Mouse (Mus musculus) retina, postnatal 1 day (tissue): ENCODE measurements around the gene Lrrc37a.
"Not testable (repeated sequence)": the region's sequence is repeated elsewhere in the genome, so short reads cannot be mapped to it uniquely, and the experiment has no call there.

Experiments
- DNase-seq: peaks from one replicate; pipeline ENCODE4 v3.0.0-alpha.2; 2012

The Lrrc37a gene

DNA sequence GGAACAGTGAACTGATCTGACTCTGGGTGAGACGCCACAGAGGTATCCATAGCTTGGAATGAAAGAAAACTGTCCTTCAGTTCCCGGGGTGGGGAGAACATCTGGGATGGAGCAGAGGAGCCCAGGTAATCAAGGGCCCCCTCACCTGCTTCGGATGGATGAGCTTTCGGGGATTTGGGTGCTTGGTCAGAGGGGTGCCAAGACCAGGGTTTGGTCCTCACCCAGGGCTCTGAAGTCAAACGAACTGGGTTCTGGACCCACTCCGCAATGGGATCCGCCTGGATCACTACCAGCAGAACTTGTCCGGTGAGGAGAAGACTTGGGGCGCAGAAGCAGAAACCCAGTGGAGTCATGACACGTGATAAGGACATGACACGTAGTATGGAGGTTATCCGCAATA is at the start of gene Lrrc37a:
Lrrc37a (minus strand) TSS at position 101 of the 400 bp plus-strand sequence.
- DNase-seq: no peak

- not testable (repeated sequence) for DNase-seq
These were observed 30.6 kb upstream of the Lrrc37a start for GRCm38 (mm10) chr11:103534973-103535372.

GRCm38 (mm10) chr11:103512111-103512510 is 7.7 kb upstream of the Lrrc37a start:
- no peak for DNase-seq

DNA sequence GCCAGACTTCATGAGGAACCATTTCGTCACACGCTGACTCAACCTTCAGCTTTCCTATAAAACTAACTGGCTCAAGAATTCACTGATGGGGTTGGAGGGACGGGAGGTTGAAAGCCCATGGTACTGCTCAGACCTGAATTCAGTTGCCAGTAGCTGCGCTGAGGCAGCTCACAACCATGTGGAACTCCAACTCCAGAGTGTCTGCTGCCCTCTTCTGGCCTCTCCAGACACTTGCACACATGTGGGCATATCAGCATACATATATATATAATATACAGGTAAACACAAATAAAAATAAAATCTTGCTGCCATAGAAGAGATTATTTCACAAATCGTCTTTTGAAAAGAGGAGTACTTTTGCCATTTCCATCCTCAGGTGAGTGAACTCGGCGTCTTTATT is 40.0 kb downstream of the Lrrc37a start:
- DNase-seq: peak; percentile 25

- DNase-seq: not testable (repeated sequence)
These were observed 53.3 kb downstream of the Lrrc37a start for GRCm38 (mm10) chr11:103451105-103451504.

DNA sequence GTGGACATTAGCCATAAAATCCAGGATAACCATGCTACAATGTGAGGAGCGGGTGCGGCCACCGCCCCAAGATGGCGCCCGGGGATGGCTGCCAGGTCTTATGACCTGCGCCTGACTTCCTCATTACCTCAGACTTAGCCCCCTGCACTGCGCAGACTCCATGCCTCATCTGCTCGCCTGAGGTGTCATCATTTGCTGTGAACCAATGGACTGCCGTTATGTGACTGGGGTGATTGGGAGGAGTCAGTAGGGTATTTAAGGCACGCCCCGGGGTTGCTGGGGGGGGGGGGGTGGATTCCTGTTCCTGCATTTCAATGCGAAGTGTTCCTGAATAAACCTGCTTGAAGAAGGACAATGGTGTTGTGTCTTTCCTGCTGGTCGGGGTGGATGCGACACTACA is 54.7 kb downstream of the Lrrc37a start:
- not testable (repeated sequence) for DNase-seq

DNA sequence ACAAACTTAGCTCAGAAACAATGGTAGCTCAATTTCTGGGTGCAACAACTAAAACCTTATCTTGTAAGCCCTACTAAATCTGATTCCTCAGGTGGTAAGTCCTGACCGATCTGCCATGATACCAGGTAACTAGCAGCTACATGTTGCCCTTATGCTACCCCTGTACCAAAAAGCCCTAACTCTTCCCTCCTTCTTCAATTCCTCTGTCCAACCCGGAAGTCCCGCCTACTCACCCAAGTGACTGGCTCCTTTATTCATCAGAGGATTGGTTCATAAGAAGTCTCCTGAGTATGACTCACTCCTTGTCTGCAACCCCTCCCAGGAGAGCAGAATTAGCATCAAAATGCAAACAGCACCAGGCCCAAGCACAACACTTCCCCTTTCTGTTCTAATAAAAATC is 60.7 kb downstream of the Lrrc37a start:
- DNase-seq: no peak

- no peak for DNase-seq
These were observed 68.1 kb downstream of the Lrrc37a start for GRCm38 (mm10) chr11:103436282-103436681.

GRCm38 (mm10) chr11:103425031-103425430 is 79.4 kb downstream of the Lrrc37a start:
- DNase-seq: no peak

- DNase-seq: no peak
These were observed 84.7 kb downstream of the Lrrc37a start for GRCm38 (mm10) chr11:103419667-103420066.

DNA sequence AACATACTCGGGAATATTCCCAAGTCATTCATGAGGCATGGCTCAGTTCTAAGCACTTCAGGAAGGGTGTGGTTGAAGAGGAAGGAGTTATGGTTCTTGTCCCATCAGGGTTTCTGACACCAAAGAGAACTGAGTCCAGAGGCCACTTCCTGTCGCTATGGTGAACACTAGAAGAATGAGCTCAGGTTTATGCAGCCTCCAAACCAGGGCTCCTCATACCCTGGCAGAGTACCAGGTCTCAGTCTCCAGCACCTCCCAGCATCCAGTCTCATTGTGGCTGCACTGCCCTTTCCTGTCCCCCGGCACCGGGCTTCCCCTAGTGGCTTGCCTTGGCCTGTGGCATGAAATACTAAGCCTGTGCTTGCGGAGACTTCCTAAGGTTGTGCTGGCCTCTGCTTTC is 85.2 kb downstream of the Lrrc37a start:
- DNase-seq: no peak

DNA sequence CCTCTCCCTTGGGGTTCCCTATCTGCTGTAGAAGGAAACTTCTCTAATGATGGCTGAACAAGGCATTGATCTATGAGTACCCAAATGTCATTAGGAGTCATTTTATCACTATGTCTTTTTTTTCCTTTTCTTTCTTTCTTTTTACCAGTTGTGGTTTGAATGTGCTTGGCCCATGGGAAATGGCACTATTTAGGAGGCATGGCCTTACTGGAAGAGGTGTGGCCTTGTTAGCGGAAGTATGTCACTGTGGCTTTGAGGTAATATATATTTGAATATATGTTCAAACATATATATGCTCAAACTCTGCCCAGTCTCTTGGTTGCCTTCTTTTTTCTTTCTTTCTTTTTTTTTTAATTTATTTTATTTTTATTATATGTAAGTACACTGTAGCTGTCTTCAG is 90.9 kb downstream of the Lrrc37a start:
- no peak for DNase-seq

DNA sequence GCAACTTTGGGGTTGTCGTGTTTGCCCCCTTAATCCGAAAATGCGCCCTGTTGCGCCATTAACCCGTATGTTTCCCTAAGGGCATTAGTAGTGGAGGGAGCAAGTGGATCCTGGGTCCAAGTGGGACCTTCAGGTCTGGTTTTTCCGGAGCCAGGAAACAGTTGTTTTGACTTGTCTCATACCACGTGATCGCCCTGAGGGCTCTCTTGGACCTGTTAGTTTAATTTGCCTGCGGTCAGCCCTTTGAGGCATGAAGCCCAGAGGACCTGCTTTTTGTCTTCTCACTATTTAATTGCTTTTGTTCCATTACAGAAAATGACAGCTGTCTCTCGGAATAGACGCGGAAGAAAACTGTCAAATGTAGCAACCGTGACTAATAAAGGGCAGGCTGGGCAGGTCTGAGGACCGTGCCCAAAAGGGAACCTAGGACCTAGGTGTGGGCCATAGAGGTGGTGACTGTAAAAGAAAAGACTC is 91.4 kb downstream of the Lrrc37a start:
- DNase-seq: no peak

DNA sequence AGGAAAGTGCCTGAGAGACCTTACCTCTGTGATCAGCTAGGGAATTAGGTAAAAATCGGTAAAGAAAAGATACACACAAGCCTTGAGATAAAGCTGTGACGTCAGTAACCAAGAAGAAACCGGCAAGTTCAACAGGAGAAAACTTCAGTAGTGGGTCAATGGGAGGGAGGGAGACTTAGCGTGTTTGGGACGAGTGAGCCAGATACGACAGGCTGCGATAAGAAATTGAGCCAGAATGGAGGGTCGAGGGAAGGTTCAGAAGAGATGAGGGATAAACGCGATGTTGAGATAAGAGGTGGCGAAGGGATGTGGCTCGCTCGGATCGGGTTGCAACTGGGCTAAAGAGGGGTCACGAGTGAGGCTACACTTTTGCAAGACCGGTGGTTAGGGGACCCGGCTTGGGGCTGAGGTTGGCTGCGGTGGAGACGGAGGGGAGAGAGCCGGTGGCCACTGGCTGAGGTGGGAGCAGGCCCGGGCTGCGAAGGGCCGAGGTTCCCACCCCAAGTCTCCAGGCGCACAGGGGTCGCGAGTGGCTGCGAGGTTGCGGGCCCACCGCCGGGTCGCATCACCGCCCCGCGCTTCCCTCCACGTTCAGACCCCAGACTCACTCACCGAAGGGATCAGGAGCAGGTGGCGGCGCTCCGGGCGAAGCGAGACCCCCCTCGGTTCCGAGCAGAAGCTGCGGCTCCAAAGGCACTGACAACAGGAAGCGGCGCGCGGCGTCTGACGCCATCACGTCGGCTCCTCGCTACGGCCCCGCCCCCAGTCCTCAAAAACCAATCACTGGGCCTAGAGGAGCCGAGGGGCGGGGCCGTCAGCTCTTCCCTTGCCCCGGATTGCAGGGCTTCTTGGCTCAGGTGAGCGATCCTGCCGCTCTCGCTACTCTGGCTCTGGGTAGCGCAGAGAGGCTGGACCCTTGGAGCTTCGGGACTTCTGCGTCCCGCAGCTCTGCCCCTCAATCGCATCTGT is 92.1 kb downstream of the Lrrc37a start, which contains the start of gene Plekhm1:
Plekhm1 (minus strand) TSS at position 707 of the 969 bp plus-strand sequence.
- peak; percentile 96 for DNase-seq

GRCm38 (mm10) chr11:103411301-103411700 is 93.1 kb downstream of the Lrrc37a start:
- DNase-seq: no peak

GRCm38 (mm10) chr11:103408880-103409279 is 95.5 kb downstream of the Lrrc37a start:
- DNase-seq: no peak

DNA sequence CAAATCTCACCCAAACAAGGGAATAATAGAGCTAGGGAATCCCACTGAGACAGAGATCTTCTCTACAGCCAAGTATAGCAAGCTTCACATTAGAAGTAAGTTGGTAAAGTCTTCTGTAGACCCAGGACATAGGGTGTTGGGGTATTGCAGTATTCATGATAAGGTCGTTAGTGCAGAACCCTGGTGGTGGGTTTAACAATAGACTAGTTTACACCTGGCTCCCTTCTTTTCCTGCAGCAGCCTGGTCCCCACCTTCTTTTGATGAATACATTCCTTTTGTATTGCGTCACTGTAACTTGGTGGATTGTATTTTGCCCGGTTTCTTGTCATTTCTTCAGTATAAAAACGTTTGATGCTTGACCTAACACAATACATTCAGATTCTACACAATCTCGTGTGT is 97.3 kb downstream of the Lrrc37a start:
- DNase-seq: not testable (repeated sequence)

DNA sequence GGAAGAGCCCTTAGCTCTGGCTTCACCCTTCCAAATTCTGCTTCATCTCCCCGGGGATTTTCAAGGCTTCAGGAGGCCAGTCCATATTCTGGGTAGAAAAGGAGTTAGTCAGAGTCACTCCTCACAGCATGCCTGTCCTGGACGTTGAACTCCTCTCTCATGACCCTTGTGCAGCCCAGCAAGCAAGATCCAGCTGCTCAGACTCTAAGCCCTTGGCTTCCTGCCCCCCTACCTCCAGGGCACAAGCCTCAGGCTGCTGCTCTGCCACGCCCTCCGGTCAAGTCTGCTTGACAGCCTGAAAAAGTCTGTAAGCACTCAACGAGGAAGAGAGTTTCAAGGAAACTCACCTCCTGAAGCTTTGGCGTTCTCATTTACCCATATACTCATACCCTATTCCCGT is 97.8 kb downstream of the Lrrc37a start:
- DNase-seq: no peak

GRCm38 (mm10) chr11:103405814-103406213 is 98.6 kb downstream of the Lrrc37a start:
- no peak for DNase-seq

DNA sequence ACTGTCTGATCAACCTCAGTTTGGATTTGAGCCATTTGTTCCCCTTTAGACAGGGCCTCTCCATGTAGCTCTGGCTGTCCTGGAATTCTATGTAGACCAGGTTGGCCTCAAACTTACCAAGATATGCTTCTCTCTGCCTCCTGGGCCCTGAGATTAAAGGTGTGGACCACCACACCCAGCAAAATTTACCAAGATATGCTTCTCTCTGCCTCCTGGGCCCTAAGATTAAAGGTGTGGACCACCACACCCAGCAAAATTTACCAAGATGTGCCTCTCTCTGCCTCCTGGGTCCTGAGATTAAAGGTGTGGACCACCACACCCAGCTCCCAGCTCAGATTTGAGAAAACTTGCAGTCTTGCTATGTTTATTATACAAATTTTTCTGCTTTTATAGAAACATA is 99.8 kb downstream of the Lrrc37a start:
- DNase-seq: no peak

DNA sequence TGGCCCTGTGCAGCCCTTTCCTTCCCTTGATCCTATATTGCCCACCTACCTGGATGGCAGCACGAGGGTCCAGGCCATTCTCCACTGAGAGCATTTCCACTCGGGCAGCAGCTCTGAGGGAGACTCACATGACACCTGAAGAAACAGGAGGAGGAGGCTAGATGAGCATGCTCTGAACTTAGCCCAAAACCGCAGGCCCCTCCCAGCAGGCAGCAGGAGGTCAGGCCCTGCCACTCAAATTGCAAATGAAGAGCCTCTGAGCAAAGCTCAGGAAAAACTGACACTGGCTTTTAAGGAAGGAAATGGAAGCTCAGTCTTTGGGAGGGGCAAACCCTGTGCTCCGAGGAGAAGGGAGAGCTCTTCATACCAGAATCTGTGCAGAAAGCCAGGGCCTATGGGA is 100.6 kb downstream of the Lrrc37a start:
- no peak for DNase-seq

GRCm38 (mm10) chr11:103402738-103403137 is 101.7 kb downstream of the Lrrc37a start:
- no peak for DNase-seq

GRCm38 (mm10) chr11:103402198-103402597 is 102.2 kb downstream of the Lrrc37a start:
- DNase-seq: peak; percentile 34
